Mouse (Mus musculus) forebrain, embryonic 13.5 days (tissue): ENCODE data around the gene Kctd14. TPM values are rescaled to one million over a fixed set of nuclear protein-coding genes. Genes with fewer than 3 reads are reported as not detected.

Experiments used
- ATAC-seq: fragments of 200-750 bp; cut with Nextera tagmentation; 2 replicates; pipeline ENCODE4 v1.8.0; 2017
- H3K27ac ChIP-seq: fragments of 300-500 bp; sonication (generic); 2 replicates; pipeline ENCODE4 v1.5.1; 2015; ENCODE audit warnings: inconsistent platforms, mild to moderate bottlenecking, moderate library complexity
- H3K27me3 ChIP-seq: fragments of 300-500 bp; sonication (generic); 2 replicates; pipeline ENCODE4 v1.6.1; 2015; ENCODE audit warnings: mild to moderate bottlenecking, inconsistent platforms
- H3K36me3 ChIP-seq: fragments of 300-500 bp; sonication (generic); 2 replicates; pipeline ENCODE4 v1.6.1; 2015; ENCODE audit warnings: mild to moderate bottlenecking, inconsistent platforms; ENCODE audit not compliant: poor library complexity, severe bottlenecking
- H3K4me1 ChIP-seq: fragments of 300-500 bp; sonication (generic); 2 replicates; pipeline ENCODE4 v1.6.1; 2015; ENCODE audit warnings: inconsistent platforms
- H3K4me2 ChIP-seq: fragments of 300-500 bp; sonication (generic); 2 replicates; pipeline ENCODE4 v1.6.1; 2015; ENCODE audit warnings: inconsistent platforms, mild to moderate bottlenecking, moderate library complexity
- H3K4me3 ChIP-seq: fragments of 300-500 bp; sonication (generic); 2 replicates; pipeline ENCODE4 v1.5.1; 2015; ENCODE audit warnings: mild to moderate bottlenecking, inconsistent platforms
- H3K9ac ChIP-seq: fragments of 300-500 bp; sonication (generic); 2 replicates; pipeline ENCODE4 v1.6.1; 2015; ENCODE audit warnings: mild to moderate bottlenecking, inconsistent platforms
- H3K9me3 ChIP-seq: fragments of 300-500 bp; sonication (generic); replicated peaks from 2 replicates; pipeline ENCODE4 v1.6.1; 2016; ENCODE audit warnings: inconsistent platforms
- WGBS: fragments of 180-500 bp; shearing (Covaris S2); methylation state at CpG from one replicate; pipeline ENCODE4 v1.1.7; 2015; 5-methylcytosine and 5-hydroxymethylcytosine counted together
- polyA plus RNA-seq: library from polyadenylated mRNA; unstranded; fragments of >200 nt; fragmentation: Nextera tagmentation; extraction: Ambion mirVana; gene quantifications from 2 replicates; pipeline ENCODE4 v1.2.1, GENCODE M21; 2015

Gene Kctd14
- polyA plus RNA-seq, 1 experiment from 2014 or later = 2.4 TPM

DNA sequence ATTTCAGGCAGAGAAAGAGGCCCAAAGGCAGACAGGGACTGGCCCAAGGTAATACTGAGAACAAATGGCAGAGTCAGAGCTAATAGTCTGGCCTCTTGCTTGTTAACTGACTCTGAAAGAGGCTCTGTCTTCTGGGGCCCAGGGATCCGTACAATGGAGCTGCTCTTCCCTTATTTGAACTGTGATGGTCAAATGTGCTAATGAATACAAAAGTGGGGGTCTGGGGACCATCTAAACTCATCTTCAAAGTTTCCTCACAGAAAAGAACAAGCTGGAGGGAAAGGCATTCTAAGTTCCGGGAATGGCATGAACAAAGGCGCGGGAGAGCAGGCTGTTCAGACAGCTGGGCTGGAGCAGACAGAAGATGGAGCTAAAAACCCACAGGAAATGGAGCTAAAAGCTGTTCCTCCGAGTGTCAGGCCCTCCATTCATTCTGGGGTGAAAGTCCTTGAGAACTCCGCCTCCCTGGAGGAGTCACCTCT lies 4.0 kb upstream of the Kctd14 start:
- H3K36me3 ChIP-seq = no peaks in the 10 kb centered on the region
- H3K9ac ChIP-seq = 0 out of 2 replicates have a peak overlapping the region, but pooled peaks have one; percentile 17
- H3K9me3 ChIP-seq = peaks cover 5% of the 10 kb centered on the region
- H3K4me1 ChIP-seq = peaks cover 23% of the 10 kb centered on the region
- no peak overlapping the region; the same call in 1 of the 2 replicates for H3K4me2 ChIP-seq
- peak; percentile 57 for ATAC-seq
- no peak overlapping the region for H3K4me3 ChIP-seq
- H3K27me3 ChIP-seq = no peaks in the 10 kb centered on the region
- H3K27ac ChIP-seq = peak overlapping the region; percentile 98
- 38% methylated on average over 6 of the region's 6 CpGs for WGBS

DNA sequence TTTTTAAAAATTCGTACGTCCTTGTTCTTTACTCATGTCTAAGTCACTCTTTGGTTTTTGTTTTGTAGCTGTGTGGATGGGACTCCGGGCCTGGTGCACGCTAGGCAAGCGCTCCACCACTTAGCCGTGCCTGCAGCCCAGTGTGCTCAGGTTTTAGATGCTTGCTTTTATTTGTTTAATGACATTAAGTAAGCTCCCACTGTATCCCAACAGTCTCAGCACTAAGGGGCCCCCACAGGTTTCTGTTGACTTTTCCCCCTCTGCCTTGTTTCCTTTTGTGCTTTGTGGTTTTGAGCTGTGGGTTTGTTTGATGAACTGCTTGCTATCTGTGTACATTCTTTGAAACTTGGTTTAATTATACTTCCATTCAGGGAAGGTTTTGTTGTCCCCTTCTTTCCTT lies 1.1 kb downstream of the Kctd14 start:
- H3K27ac ChIP-seq = no peak overlapping the region
- ATAC-seq = no peak
- peaks cover 18% of the 10 kb centered on the region for H3K4me1 ChIP-seq
- 77% methylated on average over 6 of the region's 6 CpGs for WGBS
- H3K4me3 ChIP-seq = no peak overlapping the region
- no peak overlapping the region for H3K4me2 ChIP-seq
- H3K27me3 ChIP-seq = no peaks in the 10 kb centered on the region
- H3K36me3 ChIP-seq = no peaks in the 10 kb centered on the region
- peaks cover 5% of the 10 kb centered on the region for H3K9me3 ChIP-seq
- no peak overlapping the region for H3K9ac ChIP-seq

DNA sequence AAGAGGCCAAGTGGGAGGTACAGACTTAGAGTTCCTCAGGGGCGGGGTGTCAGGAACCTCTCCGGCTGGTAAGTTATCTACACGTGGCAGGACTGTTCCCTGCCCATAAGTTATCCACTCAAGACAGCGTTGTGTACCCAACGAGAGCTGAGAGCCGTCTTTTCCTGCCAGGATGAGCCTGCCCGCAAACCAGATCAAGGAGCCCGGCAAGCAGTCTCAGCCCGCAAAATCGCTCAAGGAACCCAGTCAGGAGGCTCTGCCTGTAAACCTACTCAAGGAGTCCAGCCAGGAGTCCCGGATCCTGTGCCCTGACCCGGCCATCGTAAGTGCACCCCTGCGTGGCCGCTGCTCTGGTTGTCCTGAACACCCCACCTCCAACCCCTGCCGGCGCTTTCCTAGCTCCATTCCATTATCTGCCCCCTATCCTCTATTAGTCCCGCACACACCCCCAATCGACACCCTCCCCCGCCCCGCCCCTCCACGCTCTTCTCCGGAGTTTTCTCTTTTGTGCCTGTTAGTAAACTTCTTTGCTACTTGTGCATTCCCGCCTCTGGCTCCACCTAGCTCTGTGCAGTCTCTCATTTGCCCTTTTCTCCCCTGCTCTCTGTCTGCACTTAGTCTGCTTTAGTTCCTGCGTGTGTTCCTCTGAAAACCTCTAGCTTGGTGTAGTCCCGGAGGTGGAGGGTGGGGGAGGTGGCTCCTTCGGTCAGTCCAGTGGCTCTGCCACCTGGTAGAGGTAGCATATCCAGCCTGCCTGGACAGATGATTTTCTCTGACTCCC lies 2.2 kb downstream of the Kctd14 start:
- ATAC-seq = peak; percentile 61; the same call in 1 of the 2 replicates

DNA sequence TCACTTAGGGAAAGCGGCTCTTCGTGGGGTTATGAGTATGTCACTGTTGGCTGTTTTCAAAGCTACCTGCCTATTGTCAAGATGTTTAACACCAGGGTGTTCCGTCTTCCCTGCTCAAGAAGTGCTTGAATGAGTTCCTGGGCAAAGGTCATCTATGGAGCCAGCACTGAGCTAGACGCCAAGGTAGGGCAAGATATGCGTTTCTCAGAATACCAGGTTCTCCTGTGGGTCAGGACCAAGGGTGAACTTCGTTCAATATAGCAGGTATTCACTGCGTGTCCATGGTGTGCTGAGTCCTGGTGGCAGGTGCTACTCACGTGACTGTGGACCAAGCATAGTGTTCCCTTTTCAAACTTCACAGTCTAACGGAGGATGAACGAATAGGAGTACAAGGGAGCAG lies 3.7 kb downstream of the Kctd14 start:
- 95% methylated on average over 10 of the region's 10 CpGs for WGBS

More for the DNA sequence above, 2.2 kb downstream of the Kctd14 start:
- Histone ChIP-seq H3K4me1 (peaks cover 13% of the 10 kb centered on the region), H3K27ac (no peak overlapping the region), H3K9me3 (peaks cover 5% of the 10 kb centered on the region), H3K9ac (peak overlapping the region; percentile 56; the same call in 1 of the 2 replicates), H3K27me3 (no peaks in the 10 kb centered on the region), H3K4me3 (peak overlapping the region; percentile 31), H3K36me3 (no peaks in the 10 kb centered on the region), H3K4me2 (peak overlapping the region; percentile 62)
- 10% methylated on average over 27 of the region's 27 CpGs for WGBS

DNA sequence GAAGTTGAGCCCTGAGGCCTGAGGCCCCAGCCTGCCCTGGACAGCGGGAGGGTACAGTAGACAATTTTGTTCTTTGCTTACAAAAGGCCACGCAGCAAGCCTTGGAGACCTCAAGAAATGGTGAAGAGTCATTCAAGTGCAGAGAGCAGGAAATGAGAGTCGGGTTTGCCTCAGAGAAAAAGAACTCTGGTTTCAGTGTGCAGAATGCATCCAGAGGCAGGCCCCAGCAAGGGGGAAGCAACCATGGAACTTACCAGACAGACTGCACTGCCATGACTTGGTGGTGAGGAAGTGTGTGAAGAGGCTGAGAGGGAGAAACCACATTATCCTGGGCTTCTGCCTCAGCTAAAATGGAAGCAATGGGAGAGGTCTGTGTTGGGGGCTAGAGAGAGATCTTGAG lies 4.5 kb downstream of the Kctd14 start:
- Histone ChIP-seq H3K4me3 (no peak overlapping the region), H3K36me3 (no peaks in the 10 kb centered on the region), H3K4me2 (no peak overlapping the region), H3K9me3 (no peaks in the 10 kb centered on the region), H3K27me3 (no peaks in the 10 kb centered on the region), H3K27ac (no peak overlapping the region), H3K4me1 (peaks cover 13% of the 10 kb centered on the region), H3K9ac (no peak overlapping the region)
- 87% methylated on average over 3 of the region's 3 CpGs for WGBS
- ATAC-seq = no peak

More for the DNA sequence above, 3.7 kb downstream of the Kctd14 start:
- H3K4me3 ChIP-seq = no peak overlapping the region
- no peaks in the 10 kb centered on the region; the same call in 1 of the 2 replicates for H3K9me3 ChIP-seq
- H3K9ac ChIP-seq = no peak overlapping the region
- H3K4me1 ChIP-seq = peaks cover 13% of the 10 kb centered on the region
- H3K36me3 ChIP-seq = no peaks in the 10 kb centered on the region
- H3K27me3 ChIP-seq = no peaks in the 10 kb centered on the region
- H3K27ac ChIP-seq = no peak overlapping the region
- H3K4me2 ChIP-seq = no peak overlapping the region
- no peak for ATAC-seq

DNA sequence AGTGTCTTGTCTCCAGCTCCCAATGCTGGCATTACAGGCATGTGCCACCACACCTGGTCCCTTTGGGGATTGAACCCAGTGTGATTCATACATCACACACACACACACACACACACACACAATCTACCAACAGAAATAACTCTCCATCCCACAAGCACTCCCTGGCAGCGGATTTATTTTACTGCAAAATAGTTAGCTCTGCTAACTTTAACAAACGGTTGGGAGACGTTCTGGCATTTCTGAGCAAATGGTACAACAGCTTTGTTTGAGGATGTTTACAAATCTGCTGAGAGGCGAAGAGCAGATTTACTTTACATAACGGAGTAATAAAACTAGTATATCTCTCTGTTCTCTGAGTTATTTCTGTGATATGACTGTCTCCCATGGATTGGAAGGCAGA lies 21.9 kb downstream of the Kctd14 start:
- H3K36me3 ChIP-seq = no peaks in the 10 kb centered on the region
- H3K4me1 ChIP-seq = no peaks in the 10 kb centered on the region
- H3K9me3 ChIP-seq = no peaks in the 10 kb centered on the region
- no peak for ATAC-seq
- no peak overlapping the region for H3K9ac ChIP-seq
- H3K27ac ChIP-seq = no peak overlapping the region
- H3K4me3 ChIP-seq = no peak overlapping the region
- 87% methylated on average over 5 of the region's 5 CpGs for WGBS
- H3K4me2 ChIP-seq = no peak overlapping the region
- no peaks in the 10 kb centered on the region for H3K27me3 ChIP-seq

DNA sequence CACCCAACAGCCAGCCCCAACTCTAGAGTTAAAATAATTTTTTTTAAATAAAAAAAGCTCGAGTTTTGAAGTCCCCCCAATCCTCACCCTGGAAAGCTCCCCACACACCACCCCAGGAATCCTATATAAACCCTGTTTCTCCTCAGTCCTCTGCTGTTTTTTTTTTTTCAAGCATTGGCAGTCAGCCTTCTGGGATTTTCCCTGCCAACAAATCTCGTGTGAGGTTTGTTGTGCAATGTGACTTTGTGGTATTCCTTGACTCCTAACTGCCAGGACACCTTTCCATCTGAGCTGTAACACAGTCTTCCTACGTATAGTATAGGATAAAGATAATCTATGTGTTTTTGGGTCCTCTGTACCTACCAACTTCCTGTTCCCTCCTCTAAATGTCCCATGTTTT lies 28.2 kb downstream of the Kctd14 start:
- no peak overlapping the region for H3K4me2 ChIP-seq
- no peak for ATAC-seq
- WGBS = 71% methylated on average over 3 of the region's 3 CpGs
- no peaks in the 10 kb centered on the region for H3K9me3 ChIP-seq
- H3K4me1 ChIP-seq = peaks cover 28% of the 10 kb centered on the region
- H3K36me3 ChIP-seq = no peaks in the 10 kb centered on the region
- H3K4me3 ChIP-seq = no peak overlapping the region
- no peak overlapping the region for H3K9ac ChIP-seq
- no peak overlapping the region for H3K27ac ChIP-seq
- H3K27me3 ChIP-seq = no peaks in the 10 kb centered on the region

DNA sequence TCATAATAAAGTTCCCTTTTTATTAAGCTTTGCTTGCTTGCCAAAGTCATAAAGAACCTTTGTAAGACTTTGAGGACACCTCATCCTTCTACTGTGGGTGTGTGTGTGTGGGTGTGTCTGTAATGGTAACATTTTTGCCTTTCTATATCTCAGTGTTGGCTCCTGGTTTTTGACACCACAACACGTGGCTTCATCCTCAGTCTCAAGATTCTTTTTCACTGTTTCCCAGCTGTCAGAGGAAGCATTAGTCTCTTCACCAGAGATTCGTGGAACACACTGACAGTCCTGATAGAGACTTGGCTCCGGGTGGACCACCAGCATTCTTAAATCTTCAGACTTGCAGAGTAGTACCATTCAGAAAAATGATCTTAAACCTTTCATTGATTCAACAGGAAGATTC lies 29.2 kb downstream of the Kctd14 start:
- H3K4me2 ChIP-seq = peak overlapping the region; percentile 46
- peak; percentile 6 for ATAC-seq
- H3K9ac ChIP-seq = no peak overlapping the region
- 28% methylated on average over 3 of the region's 3 CpGs for WGBS
- no peak overlapping the region for H3K27ac ChIP-seq
- H3K9me3 ChIP-seq = no peaks in the 10 kb centered on the region
- no peaks in the 10 kb centered on the region for H3K27me3 ChIP-seq
- peaks cover 7% of the 10 kb centered on the region for H3K36me3 ChIP-seq
- peaks cover 28% of the 10 kb centered on the region for H3K4me1 ChIP-seq
- H3K4me3 ChIP-seq = peak overlapping the region; percentile 67

DNA sequence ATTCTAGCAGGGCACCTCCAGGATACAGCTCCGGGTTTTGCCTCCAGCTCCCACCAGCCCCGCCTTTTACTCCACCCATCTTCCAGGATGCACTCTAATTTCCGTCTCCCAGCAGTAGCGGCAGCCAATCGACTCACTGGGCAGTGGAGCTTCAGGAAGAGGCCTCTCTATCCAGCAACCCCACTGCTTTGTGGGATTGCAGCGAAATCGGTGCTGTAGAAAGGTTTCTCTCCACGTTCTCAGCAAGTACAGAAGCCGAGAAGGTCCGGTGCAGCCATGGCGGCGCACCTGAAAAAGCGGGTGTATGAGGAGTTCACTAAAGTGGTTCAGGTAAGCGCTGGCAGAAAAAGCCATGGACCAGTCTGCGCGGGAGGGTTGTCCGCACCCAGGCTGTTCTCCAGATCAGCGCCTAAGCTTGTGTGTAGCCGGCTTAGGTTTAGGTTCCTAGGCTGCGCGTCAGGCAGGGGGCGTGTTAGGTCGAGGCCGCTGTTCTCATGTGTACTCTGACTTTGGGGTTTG lies 29.8 kb downstream of the Kctd14 start, which contains the start of gene Ints4:
TSS of gene Ints4 (plus strand) at position 136 of the 519 bp plus-strand sequence.
- H3K27me3 ChIP-seq = no peaks in the 10 kb centered on the region
- peaks cover 13% of the 10 kb centered on the region for H3K36me3 ChIP-seq
- peaks cover 28% of the 10 kb centered on the region for H3K4me1 ChIP-seq
- under 1% methylated on average over 24 of the region's 24 CpGs for WGBS
- H3K9me3 ChIP-seq = no peaks in the 10 kb centered on the region
- H3K27ac ChIP-seq = peak within 1 kb of the TSS; percentile 66
- peak within 1 kb of the TSS; percentile 81 for H3K9ac ChIP-seq
- peak within 1 kb of the TSS; percentile 92 for H3K4me2 ChIP-seq
- peak within 1 kb of the TSS; percentile 67 for H3K4me3 ChIP-seq
- peak; percentile 100 for ATAC-seq

DNA sequence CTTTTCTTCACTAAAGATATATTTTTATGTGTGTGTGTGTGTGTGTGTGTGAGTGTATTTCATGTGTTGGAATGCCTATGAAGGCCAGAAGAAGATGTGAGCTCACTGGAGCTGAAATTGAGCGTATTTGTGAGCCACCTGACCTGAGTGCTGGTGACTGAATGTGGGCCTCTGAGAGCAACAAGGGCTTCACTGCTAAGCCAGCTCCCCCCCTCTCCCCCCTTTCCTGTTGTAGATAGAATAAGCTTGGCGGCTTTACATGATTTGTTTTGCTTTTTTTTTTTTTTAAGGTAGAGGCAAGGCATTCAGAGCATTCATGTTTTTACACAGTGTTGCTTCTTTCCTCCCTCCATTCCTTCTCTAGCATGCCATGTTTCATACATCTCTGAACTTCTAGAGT lies 32.3 kb downstream of the Kctd14 start:
- H3K4me2 ChIP-seq = no peak overlapping the region
- peaks cover 28% of the 10 kb centered on the region for H3K4me1 ChIP-seq
- 80% methylated on average over 2 of the region's 2 CpGs for WGBS
- ATAC-seq = no peak
- no peak overlapping the region for H3K9ac ChIP-seq
- peaks cover 38% of the 10 kb centered on the region for H3K36me3 ChIP-seq
- H3K27me3 ChIP-seq = no peaks in the 10 kb centered on the region
- no peak overlapping the region for H3K4me3 ChIP-seq
- no peaks in the 10 kb centered on the region for H3K9me3 ChIP-seq
- no peak overlapping the region for H3K27ac ChIP-seq

DNA sequence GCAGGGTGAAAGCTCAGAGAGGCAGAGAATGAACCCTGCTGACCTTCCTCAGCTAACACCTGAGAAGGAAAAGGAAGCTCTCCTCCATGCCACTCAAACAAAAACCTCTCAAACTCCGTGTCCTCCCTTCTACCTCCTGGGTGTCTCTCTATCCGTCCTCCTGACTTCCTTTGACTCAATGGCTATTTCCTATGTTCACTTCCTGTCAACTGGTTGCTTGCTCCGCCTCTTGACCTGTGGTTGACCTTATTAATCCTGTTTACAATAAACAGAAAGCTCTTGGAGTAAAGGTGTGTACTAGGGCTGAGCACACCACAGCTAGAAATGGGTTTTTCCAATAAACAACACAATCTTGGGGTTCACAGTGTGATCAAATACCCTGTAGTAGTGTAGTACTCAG lies 40.0 kb downstream of the Kctd14 start:
- no peak for ATAC-seq
- no peak overlapping the region for H3K4me2 ChIP-seq
- H3K27ac ChIP-seq = no peak overlapping the region
- H3K4me3 ChIP-seq = no peak overlapping the region
- 84% methylated on average over 3 of the region's 3 CpGs for WGBS
- H3K36me3 ChIP-seq = peaks cover 75% of the 10 kb centered on the region
- H3K9me3 ChIP-seq = no peaks in the 10 kb centered on the region; the same call in 1 of the 2 replicates
- H3K9ac ChIP-seq = no peak overlapping the region
- no peaks in the 10 kb centered on the region for H3K4me1 ChIP-seq
- H3K27me3 ChIP-seq = no peaks in the 10 kb centered on the region

DNA sequence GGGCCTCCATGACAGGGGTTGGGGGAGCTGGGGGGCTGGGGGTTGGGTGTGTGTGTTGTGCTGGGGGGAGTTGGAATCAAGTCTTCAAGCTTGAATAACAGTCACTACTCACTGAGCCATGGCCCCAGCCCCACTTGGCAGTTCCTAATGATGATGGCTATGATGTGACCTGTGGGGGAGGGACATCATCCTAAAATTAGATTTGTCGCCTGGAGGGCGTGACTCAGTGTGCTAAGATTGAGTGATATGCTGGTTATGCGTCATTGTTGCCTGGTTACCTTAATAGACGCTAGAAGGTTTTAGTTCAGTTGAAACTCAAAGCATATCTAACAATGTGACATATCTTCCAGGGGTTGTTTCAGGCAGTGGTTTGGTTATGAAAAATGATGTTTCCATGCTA lies 41.3 kb downstream of the Kctd14 start:
- Histone ChIP-seq H3K27ac (no peak overlapping the region), H3K9ac (no peak overlapping the region), H3K4me2 (no peak overlapping the region), H3K36me3 (peaks cover 63% of the 10 kb centered on the region), H3K4me3 (no peak overlapping the region), H3K9me3 (no peaks in the 10 kb centered on the region; the same call in 1 of the 2 replicates), H3K4me1 (no peaks in the 10 kb centered on the region), H3K27me3 (no peaks in the 10 kb centered on the region)
- 91% methylated on average over 4 of the region's 4 CpGs for WGBS
- no peak for ATAC-seq
